Mouse (Mus musculus): ENCODE measurements at regions not wholly inside any gene's neighbourhood (a gene's known extent, or its start where the extent isn't known, plus 50 kb on each side); places are given as distances from the start of the nearest gene placed in this dataset.

DNA sequence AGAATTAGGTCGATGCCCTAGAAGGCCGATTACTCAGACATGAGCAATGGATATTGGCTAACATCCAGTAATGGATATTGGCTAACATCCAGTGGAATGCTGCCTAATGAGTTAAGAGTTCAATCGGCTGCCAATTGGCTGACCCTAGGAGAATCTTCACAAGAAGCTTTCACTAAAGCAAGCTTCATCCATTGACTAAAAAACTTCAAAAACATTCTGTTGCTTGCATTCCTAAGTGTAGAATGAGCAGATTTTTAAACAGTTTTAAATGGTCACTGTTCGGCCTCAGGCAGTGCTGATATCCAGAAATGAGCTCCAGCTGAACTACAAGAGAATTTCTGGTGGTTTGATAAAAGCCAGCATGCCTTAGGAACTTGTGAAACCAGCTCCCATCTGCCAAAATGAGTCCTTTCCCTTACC, 56.8 kb upstream of the Cenpe start:
- DNase-seq = peak; percentile 84

Data from kidney, adult 9 months (tissue).